Mouse (Mus musculus) intestine, postnatal 0 days (tissue): ENCODE data around the gene Mypn. TPM values are rescaled to one million over a fixed set of nuclear protein-coding genes. Genes with fewer than 3 reads are reported as not detected.

Experiments
- ATAC-seq: fragments of 200-750 bp; cut with Nextera tagmentation; 2 replicates; pipeline ENCODE4 v1.8.0; 2017; ENCODE audit warnings: mild to moderate bottlenecking, moderate TSS enrichment, moderate library complexity
- H3K27ac ChIP-seq: fragments of 300-500 bp; sonication (generic); 2 replicates; pipeline ENCODE4 v1.5.1; 2014; ENCODE audit warnings: mild to moderate bottlenecking, low read depth, low read length, moderate library complexity
- H3K27me3 ChIP-seq: fragments of 300-500 bp; sonication (generic); replicated peaks from 2 replicates; pipeline ENCODE4 v1.6.1; 2014; ENCODE audit warnings: low read length, mixed read lengths; ENCODE audit not compliant: control insufficient read depth, insufficient read depth
- H3K36me3 ChIP-seq: fragments of 300-500 bp; sonication (generic); 2 replicates; pipeline ENCODE4 v1.6.1; 2014; ENCODE audit warnings: mild to moderate bottlenecking, moderate library complexity; ENCODE audit not compliant: control insufficient read depth, insufficient read depth
- H3K4me1 ChIP-seq: fragments of 300-500 bp; sonication (generic); replicated peaks from 2 replicates; pipeline ENCODE4 v1.6.1; 2014; ENCODE audit warnings: antibody characterized with exemption, low read length, mixed read lengths; ENCODE audit not compliant: control insufficient read depth, insufficient read depth
- H3K4me2 ChIP-seq: fragments of 300-500 bp; sonication (generic); replicated peaks from 2 replicates; pipeline ENCODE4 v1.6.1; 2014; ENCODE audit warnings: low read depth, mild to moderate bottlenecking, moderate library complexity
- H3K4me3 ChIP-seq: fragments of 300-500 bp; sonication (generic); 2 replicates; pipeline ENCODE4 v1.5.1; 2014; ENCODE audit warnings: low read depth, low read length
- H3K9ac ChIP-seq: fragments of 300-500 bp; sonication (generic); 2 replicates; pipeline ENCODE4 v1.6.1; 2014; ENCODE audit warnings: mild to moderate bottlenecking, low read depth, low read length
- H3K9me3 ChIP-seq: fragments of 300-500 bp; sonication (generic); 2 replicates; pipeline ENCODE4 v1.6.1; 2016; ENCODE audit warnings: mixed run types; ENCODE audit not compliant: control insufficient read depth
- CTCF ChIP-seq: sonication (generic); IDR thresholded peaks from 2 replicates; pipeline ENCODE4 v1.5.1; 2016; ENCODE audit warnings: low read depth, mild to moderate bottlenecking, control low read depth, antibody characterized with exemption, moderate library complexity
- WGBS: fragments of 180-500 bp; shearing (Covaris S2); extraction: QIAGEN DNeasy Blood & Tissue Kit; methylation state at CpG from one replicate; pipeline ENCODE4 v1.1.7; 2014; 5-methylcytosine and 5-hydroxymethylcytosine counted together
- polyA plus RNA-seq: library from polyadenylated mRNA; unstranded; fragments of >200 nt; fragmentation: Nextera tagmentation; extraction: Ambion mirVana; gene quantifications from 2 replicates; pipeline ENCODE4 v1.2.1, GENCODE M21; 2015

The Mypn gene
- polyA plus RNA-seq, 1 experiment from 2014 or later: 0.03 TPM

DNA sequence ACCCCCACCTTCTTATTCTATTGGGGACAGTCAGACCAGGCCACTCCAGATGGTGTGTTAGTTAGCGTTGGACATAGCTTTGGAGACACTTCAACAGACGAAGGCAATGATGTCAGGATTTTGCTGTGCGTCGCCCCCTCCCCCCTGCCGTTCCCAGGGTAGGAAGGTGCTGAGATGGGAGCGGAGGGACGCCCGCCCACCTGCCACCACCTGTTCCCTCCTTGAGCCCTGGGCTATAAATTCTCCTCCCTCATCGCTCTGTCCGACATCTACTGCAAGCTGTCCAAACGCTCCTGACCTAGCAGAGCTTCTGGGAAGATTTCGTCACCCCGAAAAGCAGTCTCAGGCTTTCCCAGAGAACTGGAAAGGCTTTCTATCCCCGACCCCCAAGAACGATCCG, 104.2 kb downstream of the Mypn start, which contains the start of gene Atoh7:
TSS of gene Atoh7 (plus strand) at position 131 of the 400 bp plus-strand sequence.
- H3K4me2 ChIP-seq: peak within 1 kb of the TSS; percentile 87
- 12% methylated on average over 16 of the region's 16 CpGs for WGBS
- H3K4me1 ChIP-seq: 0 out of 2 replicates have a peak, but pooled peaks cover 2% of the 10 kb centered on the region
- no peak for ATAC-seq
- H3K9ac ChIP-seq: peak within 1 kb of the TSS; percentile 35; the same call in 1 of the 2 replicates
- TF ChIP-seq CTCF: no peak
- H3K36me3 ChIP-seq: no peaks in the 10 kb centered on the region
- peaks cover 15% of the 10 kb centered on the region for H3K27me3 ChIP-seq
- H3K9me3 ChIP-seq: no peaks in the 10 kb centered on the region
- H3K27ac ChIP-seq: no peak within 1 kb of the TSS
- H3K4me3 ChIP-seq: peak within 1 kb of the TSS; percentile 51

- H3K27ac ChIP-seq: no peak overlapping the region
- 70% methylated on average over 12 of the region's 12 CpGs for WGBS
- no peak overlapping the region for H3K9ac ChIP-seq
- no peaks in the 10 kb centered on the region for H3K36me3 ChIP-seq
- no peak for ATAC-seq
- no peak overlapping the region for H3K4me3 ChIP-seq
- peaks cover 15% of the 10 kb centered on the region for H3K27me3 ChIP-seq
- H3K9me3 ChIP-seq: no peaks in the 10 kb centered on the region
- H3K4me1 ChIP-seq: 0 out of 2 replicates have a peak, but pooled peaks cover 2% of the 10 kb centered on the region
- H3K4me2 ChIP-seq: no peak overlapping the region
- no peak for TF ChIP-seq CTCF
These were observed 105.6 kb downstream of the Mypn start for GRCm38 (mm10) chr10:63098191-63098590.

GRCm38 (mm10) chr10:63096757-63097156, 107.0 kb downstream of the Mypn start:
- Histone ChIP-seq H3K4me3 (no peak overlapping the region), H3K36me3 (no peaks in the 10 kb centered on the region), H3K9me3 (no peaks in the 10 kb centered on the region), H3K27me3 (peaks cover 15% of the 10 kb centered on the region), H3K4me2 (no peak overlapping the region), H3K27ac (no peak overlapping the region), H3K4me1 (0 out of 2 replicates have a peak, but pooled peaks cover 2% of the 10 kb centered on the region), H3K9ac (no peak overlapping the region)
- 62% methylated on average over 2 of the region's 2 CpGs for WGBS
- TF ChIP-seq CTCF: no peak
- no peak for ATAC-seq

- 76% methylated on average over 10 of the region's 10 CpGs for WGBS
- no peak overlapping the region for H3K27ac ChIP-seq
- H3K9ac ChIP-seq: no peak overlapping the region
- 0 out of 2 replicates have a peak, but pooled peaks cover under 1% of the 10 kb centered on the region for H3K27me3 ChIP-seq
- no peaks in the 10 kb centered on the region for H3K36me3 ChIP-seq
- H3K4me2 ChIP-seq: no peak overlapping the region
- no peak for ATAC-seq
- H3K9me3 ChIP-seq: no peaks in the 10 kb centered on the region
- no peak overlapping the region for H3K4me3 ChIP-seq
- TF ChIP-seq CTCF: no peak
- no peaks in the 10 kb centered on the region for H3K4me1 ChIP-seq
These were observed 110.9 kb downstream of the Mypn start for GRCm38 (mm10) chr10:63092616-63093550.

GRCm38 (mm10) chr10:63091915-63092314, 111.8 kb downstream of the Mypn start:
- no peak for TF ChIP-seq CTCF
- ATAC-seq: no peak
- no peak overlapping the region for H3K4me2 ChIP-seq
- no peaks in the 10 kb centered on the region for H3K9me3 ChIP-seq
- no peak overlapping the region for H3K9ac ChIP-seq
- H3K4me1 ChIP-seq: no peaks in the 10 kb centered on the region
- H3K36me3 ChIP-seq: no peaks in the 10 kb centered on the region
- no peak overlapping the region for H3K4me3 ChIP-seq
- H3K27ac ChIP-seq: no peak overlapping the region
- 49% methylated on average over 7 of the region's 7 CpGs for WGBS
- H3K27me3 ChIP-seq: no peaks in the 10 kb centered on the region

- no peaks in the 10 kb centered on the region for H3K9me3 ChIP-seq
- H3K27ac ChIP-seq: no peak overlapping the region
- no peak for TF ChIP-seq CTCF
- H3K4me3 ChIP-seq: peak overlapping the region; percentile 17; the same call in 1 of the 2 replicates
- H3K27me3 ChIP-seq: no peaks in the 10 kb centered on the region
- no peaks in the 10 kb centered on the region for H3K4me1 ChIP-seq
- no peak for ATAC-seq
- WGBS: 10% methylated on average over 26 of the region's 26 CpGs
- H3K4me2 ChIP-seq: peak overlapping the region; percentile 54
- no peaks in the 10 kb centered on the region for H3K36me3 ChIP-seq
- H3K9ac ChIP-seq: no peak overlapping the region
These were observed 113.8 kb downstream of the Mypn start for GRCm38 (mm10) chr10:63089758-63090571.
